Mouse (Mus musculus) spleen, adult 2 months (tissue): Measurements from ENCODE around the gene Hecw2.

ENCODE experiments used
- CTCF ChIP-seq: fragments of 200-500 bp; IDR thresholded peaks from 2 replicates; pipeline ENCODE4 v1.5.1; 2011; ENCODE audit warnings: mild to moderate bottlenecking, inconsistent platforms; ENCODE audit not compliant: insufficient read depth, insufficient read length, insufficient replicate concordance; ENCODE audit errors: extremely low read depth
- POLR2A ChIP-seq: fragments of 200-500 bp; IDR thresholded peaks from 2 replicates; pipeline ENCODE4 v1.6.1; 2011; ENCODE audit warnings: low read depth, low read length, inconsistent platforms

DNA sequence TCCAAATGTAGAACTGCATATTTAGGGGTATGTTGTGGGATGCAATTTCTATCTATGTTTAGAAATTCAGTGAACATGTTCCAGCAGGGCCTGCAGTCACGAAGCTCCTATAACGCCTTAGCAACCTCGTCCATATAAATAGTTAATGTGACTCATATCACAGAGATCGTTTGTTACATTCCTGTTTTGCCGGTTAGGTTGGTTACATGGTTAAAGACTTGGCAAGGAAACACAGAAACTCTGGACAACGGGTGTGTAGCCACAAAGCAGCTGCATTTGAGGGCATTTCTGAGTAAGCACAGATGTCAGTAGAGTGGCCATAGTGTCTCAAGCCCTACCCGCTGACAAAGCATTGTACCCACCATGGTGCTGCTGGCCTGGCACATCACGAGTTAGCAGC, 349.1 kb downstream of the Hecw2 start:
- TF ChIP-seq CTCF (no peak), POLR2A (no peak)
